Comparison of ENCODE assay signal across 8 mouse cellular contexts in genomic region chr1:75371317-75372095, GRCm38 (mm10). TPM values are rescaled to one million over a fixed set of nuclear protein-coding genes. Genes with fewer than 3 reads are reported as not detected.
A peak's percentile ranks its signal among the peaks of the same experiment; 100 is the strongest.
DNase-seq lines count a peak whose midpoint lies in the region; ATAC-seq and TF ChIP-seq lines count a peak whose summit lies in the region.
"Had no signal": no experiment of that assay in that cellular context is flagged by ENCODE, and none has a peak within 500 bp of the region (broad histone marks: within the 10 kb centered on the region; RNA-seq: fewer than 3 reads in every experiment).

No protein-coding gene starts in this region.

- ATAC-seq in heart, postnatal 0 days (ENCODE audit: insufficient read depth, low read depth), result peak; percentile 43
- 0 out of 2 replicates have a peak, but pooled peaks have one; percentile 44 for ATAC-seq in megakaryocyte-erythroid progenitor cell, adult 5-6 weeks (replicated peaks; ENCODE audit: low FRiP score, low TSS enrichment, poor library complexity, severe bottlenecking)

- TF ChIP-seq EP300 in heart, postnatal 0 days (IDR thresholded peaks at IDR 0.05; ENCODE audit: low read depth), result no peak

- DNase-seq in right cerebral cortex, postnatal 4 days, result peak; percentile 47
- no peak for DNase-seq in right cerebral cortex, postnatal 36 days (ENCODE audit: low spot score in 2 of 2)
- peak; percentile 51 for DNase-seq in adrenal gland, adult 8-10 months
- DNase-seq in heart, postnatal 0 days (ENCODE audit: low spot score), result peak; percentile 68
- no peak for DNase-seq in spleen, postnatal 4 days (ENCODE audit: low spot score in 2 of 2)

- no peak overlapping the region for H3K27ac ChIP-seq in cortical plate, adult 2 months (ENCODE audit: insufficient read depth, low read length)
- H3K27ac ChIP-seq in heart, postnatal 0 days (ENCODE audit: low read depth), result peak overlapping the region; percentile 80
- H3K27ac ChIP-seq: midbrain, embryonic 12.5 days had no signal

- TF ChIP-seq CTCF in cortical plate, adult 2 months (IDR thresholded peaks at IDR 0.05; ENCODE audit: extremely low read depth, insufficient read depth, low read length), result peak; percentile 39
- TF ChIP-seq CTCF in heart, postnatal 0 days (IDR thresholded peaks at IDR 0.05; ENCODE audit: low read depth), result peak; percentile 85

- no peak overlapping the region for H3K4me3 ChIP-seq in cortical plate, adult 2 months (ENCODE audit: insufficient read depth, low read length)
- H3K4me3 ChIP-seq in heart, postnatal 0 days (ENCODE audit: low read depth, low read length), result no peak overlapping the region
- H3K4me3 ChIP-seq: midbrain, embryonic 12.5 days had no signal

- H3K36me3 ChIP-seq in heart, postnatal 0 days (replicated peaks; ENCODE audit: control insufficient read depth, insufficient read depth, low read length), result peaks cover 9% of the 10 kb centered on the region
- H3K36me3 ChIP-seq: midbrain, embryonic 12.5 days had no signal

- no peak for TF ChIP-seq POLR2A in cortical plate, adult 2 months (IDR thresholded peaks at IDR 0.05; ENCODE audit: extremely low read depth, insufficient read depth, low read length)

- H3K9me3 ChIP-seq in heart, postnatal 0 days (replicated peaks; ENCODE audit: control insufficient read depth, low read length), result no peaks in the 10 kb centered on the region
- H3K9me3 ChIP-seq: midbrain, embryonic 12.5 days had no signal

- no peaks in the 10 kb centered on the region for H3K4me1 ChIP-seq in cortical plate, adult 2 months (ENCODE audit: control insufficient read depth, insufficient read depth, low read length)
- peaks cover 17% of the 10 kb centered on the region for H3K4me1 ChIP-seq in heart, postnatal 0 days (ENCODE audit: control insufficient read depth, insufficient read depth)

- peaks cover 7% of the 10 kb centered on the region; the same call in 1 of the 2 replicates for H3K27me3 ChIP-seq in heart, postnatal 0 days (ENCODE audit: control insufficient read depth, insufficient read depth, low read length)

- no peak overlapping the region for H3K9ac ChIP-seq in heart, postnatal 0 days (replicated peaks; ENCODE audit: low read depth, low read length)
- H3K9ac ChIP-seq: midbrain, embryonic 12.5 days had no signal

- 53% methylated on average over 13 of the region's 13 CpGs for WGBS in heart, postnatal 0 days

- H3K4me2 ChIP-seq in heart, postnatal 0 days (ENCODE audit: low read depth, low read length), result no peak overlapping the region
- H3K4me2 ChIP-seq: midbrain, embryonic 12.5 days had no signal

RNA-seq across cellular contexts. Expression of gene Speg, which starts 3.6 kb away (rescaled TPM):
- total RNA-seq in adrenal gland, adult 8-10 months (2022), result 10 to 100 TPM; 13.7 to 32.9 (median 22.2) TPM
- polyA plus RNA-seq in cortical plate, adult 2 months (2012; rRNA removed), result 164 and 170 TPM in 2 replicates
- total RNA-seq in heart, postnatal 0 days (2014; rRNA removed; ENCODE audit: low replicate concordance), result 95.0 and 105 TPM in 2 replicates
- 26.8 and 30.2 TPM in 2 replicates for polyA plus RNA-seq in heart, postnatal 0 days (2015; fragmentation: Nextera tagmentation; extraction: Ambion mirVana)
- total RNA-seq in megakaryocyte-erythroid progenitor cell, adult 5-6 weeks (2014; fragmentation: Nextera tagmentation), result not detected in 2 replicates
- 0.19 TPM in 1 of 2 replicates, not detected in the other for total RNA-seq in megakaryocyte-erythroid progenitor cell, adult 5-6 weeks (2017)

RNA-seq across cellular contexts. Expression of gene Des, which starts 11.4 kb away (rescaled TPM):
- 10 to 100 TPM; 13.3 to 16.4 (median 15.6) TPM for total RNA-seq in adrenal gland, adult 8-10 months (2022)
- 3.0 and 3.2 TPM in 2 replicates for polyA plus RNA-seq in cortical plate, adult 2 months (2012; rRNA removed)
- total RNA-seq in heart, postnatal 0 days (2014; rRNA removed; ENCODE audit: low replicate concordance), result 983 and 1,187 TPM in 2 replicates
- polyA plus RNA-seq in heart, postnatal 0 days (2015; fragmentation: Nextera tagmentation; extraction: Ambion mirVana), result 601 and 639 TPM in 2 replicates
- total RNA-seq in megakaryocyte-erythroid progenitor cell, adult 5-6 weeks (2014; fragmentation: Nextera tagmentation), result not detected in 2 replicates
- total RNA-seq in megakaryocyte-erythroid progenitor cell, adult 5-6 weeks (2017), result not detected in 2 replicates

RNA-seq across cellular contexts. Expression of gene Dnpep, which starts 53.7 kb away (rescaled TPM):
- 100 to 1,000 TPM; 101 to 112 (median 104) TPM for total RNA-seq in adrenal gland, adult 8-10 months (2022)
- 73.6 and 74.4 TPM in 2 replicates for polyA plus RNA-seq in cortical plate, adult 2 months (2012; rRNA removed)
- 202 and 236 TPM in 2 replicates for total RNA-seq in heart, postnatal 0 days (2014; rRNA removed; ENCODE audit: low replicate concordance)
- polyA plus RNA-seq in heart, postnatal 0 days (2015; fragmentation: Nextera tagmentation; extraction: Ambion mirVana), result 147 TPM in 2 replicates
- total RNA-seq in megakaryocyte-erythroid progenitor cell, adult 5-6 weeks (2014; fragmentation: Nextera tagmentation), result 47.3 and 48.2 TPM in 2 replicates
- 45.3 and 50.8 TPM in 2 replicates for total RNA-seq in megakaryocyte-erythroid progenitor cell, adult 5-6 weeks (2017)

Comparison
In these comparisons a context has a peak if more than half of its experiments do, and no peak if none do; other contexts are left out.
1. DNase-seq: peak in right cerebral cortex, postnatal 4 days (single experiment), adrenal gland, adult 8-10 months (single experiment) and heart, postnatal 0 days (single experiment); none in right cerebral cortex, postnatal 36 days (0 of 2) and spleen, postnatal 4 days (0 of 2).
2. RNA of gene Speg, which starts 3.6 kb away (total RNA-seq): 95.0 to 105 TPM in heart, postnatal 0 days and 13.7 to 32.9 TPM in adrenal gland, adult 8-10 months; 0.19 TPM in megakaryocyte-erythroid progenitor cell, adult 5-6 weeks; every median in the first group is over 10 times any median in the second.
3. RNA of gene Des, which starts 11.4 kb away (total RNA-seq): 983 to 1,187 TPM in heart, postnatal 0 days; 13.3 to 16.4 TPM in adrenal gland, adult 8-10 months and not detected in megakaryocyte-erythroid progenitor cell, adult 5-6 weeks; every median in the first group is over 10 times any median in the second.